ENCODE assay signal across 8 mouse cellular contexts in the genomic region with DNA sequence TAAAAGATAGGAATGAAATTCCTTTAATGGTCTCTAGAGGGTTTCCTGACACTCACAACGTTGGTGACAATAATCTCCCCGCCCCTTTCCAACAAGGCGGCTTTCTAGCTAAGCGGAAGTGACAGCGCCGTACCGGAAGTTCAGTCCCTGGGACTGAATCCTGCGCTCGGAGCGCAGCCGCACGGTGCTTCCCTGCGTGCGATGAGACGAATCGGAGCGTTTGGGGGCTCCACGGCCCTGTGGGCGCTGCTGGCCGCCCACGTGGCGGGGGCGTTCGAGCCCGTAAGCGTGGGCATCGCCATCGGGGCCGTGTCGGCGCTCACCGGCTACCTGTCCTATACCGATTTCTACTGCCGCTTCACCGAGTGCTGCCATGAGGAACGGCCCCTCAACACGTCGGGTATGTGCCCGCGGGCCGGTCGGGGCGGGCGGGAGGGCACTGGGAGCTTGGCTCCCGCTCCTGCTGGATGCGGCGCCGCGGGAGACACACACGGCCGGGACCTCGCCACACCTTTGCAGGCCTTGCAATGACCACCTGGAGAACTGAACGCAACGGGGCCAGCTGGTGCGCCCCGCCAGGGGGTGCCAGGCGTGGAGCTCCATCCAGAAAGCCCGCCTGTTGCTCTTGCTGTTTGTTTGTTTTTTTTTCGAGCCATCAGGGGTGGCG. TPM values are rescaled to one million over a fixed set of nuclear protein-coding genes. Genes with fewer than 3 reads are reported as not detected.
DNase-seq lines count a peak whose midpoint lies in the region; ATAC-seq lines count a peak whose summit lies in the region.

Tor1b (plus strand) TSS at position 136 of the 667 bp plus-strand sequence.

- H3K4me3 ChIP-seq in hindbrain, embryonic 10.5 days: peak within 1 kb of the TSS; percentile 96

- ATAC-seq in frontal cortex, adult (ENCODE audit: low TSS enrichment): peak; percentile 94

- under 1% methylated on average over 60 of the region's 60 CpGs for WGBS in hindbrain, embryonic 10.5 days

- peaks cover 36% of the 10 kb centered on the region for H3K36me3 ChIP-seq in hindbrain, embryonic 10.5 days

- no peaks in the 10 kb centered on the region for H3K9me3 ChIP-seq in hindbrain, embryonic 10.5 days

- H3K27me3 ChIP-seq in hindbrain, embryonic 10.5 days (ENCODE audit: insufficient read depth, poor library complexity, severe bottlenecking): no peaks in the 10 kb centered on the region

- peaks cover 38% of the 10 kb centered on the region for H3K4me1 ChIP-seq in hindbrain, embryonic 10.5 days (replicated peaks)

- peak within 1 kb of the TSS; percentile 96 for H3K27ac ChIP-seq in hindbrain, embryonic 10.5 days

- peak; percentile 84 for DNase-seq in Muller cell, postnatal 12 days (ENCODE audit: inconsistent ontology term)
- peak; percentile 78 for DNase-seq in cerebellum, adult 8-10 months
- DNase-seq in hindbrain, embryonic 10.5 days (ENCODE audit: low spot score): peak; percentile 90
- DNase-seq in layer of hippocampus, postnatal 14 days (ENCODE audit: low spot score in 2 of 2): peak; percentile 88 to 93
- peak; percentile 85 for DNase-seq in lung, postnatal 14 days
- DNase-seq in retina, adult 2 months (ENCODE audit: low read depth, low spot score): peak; percentile 79
- DNase-seq in thymus, postnatal 36 days: peak; percentile 80 to 85

RNA-seq across cellular contexts. Expression of gene Tor1b, which starts in this region (rescaled TPM):
- polyA plus RNA-seq in hindbrain, embryonic 10.5 days (2016; fragmentation: Nextera tagmentation; extraction: Ambion mirVana): 19.1 and 23.8 TPM in 2 replicates
- total RNA-seq in layer of hippocampus, postnatal 14 days (2021): 10 to 100 TPM; 38.8 TPM

Comparison
In these comparisons a context has a peak if more than half of its experiments do, and no peak if none do; other contexts are left out.
1. Peak in every context shown above with its lines: DNase-seq, ATAC-seq, H3K4me3 ChIP-seq and H3K27ac ChIP-seq.